Mouse (Mus musculus): ENCODE measurements around the gene Capn1. TPM values are rescaled to one million over a fixed set of nuclear protein-coding genes. Genes with fewer than 3 reads are reported as not detected.

The Capn1 gene
- polyA plus RNA-seq, 1 experiment from 2014 or later = 21.9 TPM

GRCm38 (mm10) chr19:6037695-6038094, 22.0 kb upstream of the Capn1 start:
- H3K36me3 ChIP-seq = no peaks in the 10 kb centered on the region
- no peaks in the 10 kb centered on the region for H3K27me3 ChIP-seq
- H3K9me3 ChIP-seq (replicated peaks) = no peaks in the 10 kb centered on the region
- H3K4me2 ChIP-seq = no peak overlapping the region
- H3K27ac ChIP-seq = no peak overlapping the region
- no peak overlapping the region for H3K4me3 ChIP-seq (replicated peaks)
- DNase-seq = no peak
- no peak for ATAC-seq (ENCODE audit: low read depth)
- no peak overlapping the region for H3K9ac ChIP-seq
- H3K4me1 ChIP-seq (replicated peaks) = peaks cover 15% of the 10 kb centered on the region; the same call in 1 of the 2 replicates

GRCm38 (mm10) chr19:6035966-6036585, 20.4 kb upstream of the Capn1 start:
- DNase-seq = no peak
- 47% methylated on average over 9 of the region's 9 CpGs for WGBS (ENCODE audit: insufficient replicate concordance)
- no peak for ATAC-seq (ENCODE audit: low read depth)

GRCm38 (mm10) chr19:6030520-6031280, 15.0 kb upstream of the Capn1 start:
- Histone ChIP-seq H3K4me3 (replicated peaks) (no peak overlapping the region), H3K4me2 (no peak overlapping the region), H3K27ac (no peak overlapping the region), H3K36me3 (no peaks in the 10 kb centered on the region), H3K27me3 (peaks cover 6% of the 10 kb centered on the region; the same call in 1 of the 2 replicates), H3K9me3 (replicated peaks) (no peaks in the 10 kb centered on the region), H3K4me1 (replicated peaks) (peaks cover 16% of the 10 kb centered on the region), H3K9ac (no peak overlapping the region)
- DNase-seq (no peak), ATAC-seq (ENCODE audit: low read depth) (no peak)
- 48% methylated on average over 14 of the region's 14 CpGs for WGBS (ENCODE audit: insufficient replicate concordance)

More at GRCm38 (mm10) chr19:6035966-6036585, 20.4 kb upstream of the Capn1 start:
- H3K9ac ChIP-seq = no peak overlapping the region
- no peak overlapping the region for H3K27ac ChIP-seq
- peaks cover 16% of the 10 kb centered on the region; the same call in 1 of the 2 replicates for H3K4me1 ChIP-seq (replicated peaks)
- 0 out of 2 replicates have a peak, but pooled peaks cover 3% of the 10 kb centered on the region for H3K27me3 ChIP-seq
- H3K4me2 ChIP-seq = no peak overlapping the region
- no peaks in the 10 kb centered on the region for H3K9me3 ChIP-seq (replicated peaks)
- H3K36me3 ChIP-seq = no peaks in the 10 kb centered on the region
- no peak overlapping the region for H3K4me3 ChIP-seq (replicated peaks)

- 69% methylated on average over 9 of the region's 9 CpGs for WGBS (ENCODE audit: insufficient replicate concordance)
- Histone ChIP-seq H3K9me3 (replicated peaks) (no peaks in the 10 kb centered on the region), H3K4me2 (no peak overlapping the region)
These were observed 13.7 kb upstream of the Capn1 start for GRCm38 (mm10) chr19:6029426-6029825.

GRCm38 (mm10) chr19:6028991-6029390, 13.3 kb upstream of the Capn1 start:
- Histone ChIP-seq H3K4me2 (no peak overlapping the region), H3K9me3 (replicated peaks) (no peaks in the 10 kb centered on the region), H3K4me1 (replicated peaks) (peaks cover 13% of the 10 kb centered on the region), H3K9ac (no peak overlapping the region), H3K36me3 (no peaks in the 10 kb centered on the region), H3K4me3 (replicated peaks) (no peak overlapping the region), H3K27ac (no peak overlapping the region), H3K27me3 (peaks cover 6% of the 10 kb centered on the region; the same call in 1 of the 2 replicates)
- ATAC-seq (ENCODE audit: low read depth) (no peak), DNase-seq (no peak)
- 64% methylated on average over 6 of the region's 6 CpGs for WGBS (ENCODE audit: insufficient replicate concordance)

More at GRCm38 (mm10) chr19:6029426-6029825, 13.7 kb upstream of the Capn1 start:
- Histone ChIP-seq H3K27ac (no peak overlapping the region), H3K36me3 (no peaks in the 10 kb centered on the region), H3K9ac (no peak overlapping the region), H3K27me3 (peaks cover 6% of the 10 kb centered on the region; the same call in 1 of the 2 replicates), H3K4me1 (replicated peaks) (peaks cover 13% of the 10 kb centered on the region), H3K4me3 (replicated peaks) (no peak overlapping the region)
- DNase-seq (no peak), ATAC-seq (ENCODE audit: low read depth) (no peak)

GRCm38 (mm10) chr19:6023930-6024329, 8.2 kb upstream of the Capn1 start:
- no peak overlapping the region for H3K4me3 ChIP-seq (replicated peaks)
- H3K9ac ChIP-seq = no peak overlapping the region
- no peaks in the 10 kb centered on the region; the same call in 1 of the 2 replicates for H3K27me3 ChIP-seq
- 65% methylated on average over 7 of the region's 7 CpGs for WGBS (ENCODE audit: insufficient replicate concordance)
- no peak for ATAC-seq (ENCODE audit: low read depth)
- H3K9me3 ChIP-seq (replicated peaks) = no peaks in the 10 kb centered on the region
- DNase-seq = no peak
- no peak overlapping the region for H3K4me2 ChIP-seq
- peaks cover 11% of the 10 kb centered on the region for H3K4me1 ChIP-seq (replicated peaks)
- H3K36me3 ChIP-seq = no peaks in the 10 kb centered on the region
- H3K27ac ChIP-seq = no peak overlapping the region

GRCm38 (mm10) chr19:6023059-6023458, 7.4 kb upstream of the Capn1 start:
- H3K4me2 ChIP-seq = no peak overlapping the region
- no peaks in the 10 kb centered on the region for H3K9me3 ChIP-seq (replicated peaks)
- DNase-seq (no peak), ATAC-seq (ENCODE audit: low read depth) (no peak)
- no peaks in the 10 kb centered on the region; the same call in 1 of the 2 replicates for H3K27me3 ChIP-seq
- H3K9ac ChIP-seq = no peak overlapping the region
- 70% methylated on average over 8 of the region's 8 CpGs for WGBS (ENCODE audit: insufficient replicate concordance)
- H3K4me3 ChIP-seq (replicated peaks) = no peak overlapping the region
- H3K36me3 ChIP-seq = no peaks in the 10 kb centered on the region
- peaks cover 20% of the 10 kb centered on the region for H3K4me1 ChIP-seq (replicated peaks)
- no peak overlapping the region for H3K27ac ChIP-seq

GRCm38 (mm10) chr19:6020276-6020675, 4.6 kb upstream of the Capn1 start:
- 38% methylated on average over 3 of the region's 3 CpGs for WGBS (ENCODE audit: insufficient replicate concordance)
- DNase-seq (no peak), ATAC-seq (ENCODE audit: low read depth) (no peak)
- H3K9me3 ChIP-seq (replicated peaks) = no peaks in the 10 kb centered on the region
- no peak overlapping the region; the same call in 1 of the 2 replicates for H3K9ac ChIP-seq
- no peaks in the 10 kb centered on the region for H3K36me3 ChIP-seq
- peaks cover 48% of the 10 kb centered on the region for H3K4me1 ChIP-seq (replicated peaks)
- no peaks in the 10 kb centered on the region for H3K27me3 ChIP-seq
- H3K4me3 ChIP-seq (replicated peaks) = no peak overlapping the region
- no peak overlapping the region for H3K4me2 ChIP-seq
- no peak overlapping the region for H3K27ac ChIP-seq

GRCm38 (mm10) chr19:6018142-6019089, 2.7 kb upstream of the Capn1 start:
- Histone ChIP-seq H3K9me3 (replicated peaks) (no peaks in the 10 kb centered on the region), H3K9ac (peak overlapping the region; percentile 44; the same call in 1 of the 2 replicates), H3K36me3 (peaks cover 8% of the 10 kb centered on the region), H3K27me3 (no peaks in the 10 kb centered on the region), H3K4me2 (peak overlapping the region; percentile 52), H3K4me3 (replicated peaks) (peak overlapping the region; percentile 39), H3K4me1 (replicated peaks) (peaks cover 63% of the 10 kb centered on the region), H3K27ac (peak overlapping the region; percentile 75)
- peak; percentile 82 for DNase-seq
- ATAC-seq (ENCODE audit: low read depth) = peak; percentile 37; the same call in 1 of the 2 replicates
- 18% methylated on average over 15 of the region's 15 CpGs for WGBS (ENCODE audit: insufficient replicate concordance)

- no peak for ATAC-seq (ENCODE audit: low read depth)
- WGBS (ENCODE audit: insufficient replicate concordance) = 54% methylated on average over 7 of the region's 7 CpGs
- H3K4me3 ChIP-seq (replicated peaks) = peak overlapping the region; percentile 80
- no peaks in the 10 kb centered on the region for H3K9me3 ChIP-seq (replicated peaks)
- no peaks in the 10 kb centered on the region for H3K27me3 ChIP-seq
- peak overlapping the region; percentile 97 for H3K27ac ChIP-seq
- H3K4me2 ChIP-seq = peak overlapping the region; percentile 98
- DNase-seq = no peak
- H3K9ac ChIP-seq = peak overlapping the region; percentile 89
- H3K4me1 ChIP-seq (replicated peaks) = peaks cover 81% of the 10 kb centered on the region
- peaks cover 21% of the 10 kb centered on the region for H3K36me3 ChIP-seq
These were observed 835 bp upstream of the Capn1 start for GRCm38 (mm10) chr19:6016532-6016931.
